Mouse (Mus musculus) left cerebral cortex, adult 9 months (tissue): Measurements from ENCODE around the gene Eif3f.

Experiments used
- DNase-seq, 2 experiments: peaks; one replicate each; pipeline ENCODE4 v3.0.0; 2022; ENCODE audit warnings: low spot score in 2 of 2

The Eif3f gene

DNA sequence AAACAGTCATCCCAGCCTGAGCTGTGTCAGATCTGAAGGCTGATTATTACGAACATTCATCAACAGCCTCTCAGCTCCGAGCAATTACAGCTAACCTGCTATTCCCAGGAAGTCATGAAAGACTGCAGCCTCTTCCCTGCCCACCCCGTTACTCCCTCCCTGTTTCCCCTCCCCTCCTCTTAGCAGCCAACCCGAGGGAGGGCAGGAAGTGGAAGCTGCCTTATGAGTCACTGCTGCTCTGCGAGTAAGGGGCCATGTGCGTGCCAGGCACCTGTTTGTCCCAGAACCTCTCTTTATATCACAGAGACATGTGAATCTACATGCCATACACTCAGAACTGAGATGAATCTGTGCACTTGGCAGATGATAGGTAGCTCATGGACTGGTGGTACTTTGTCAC is 34.0 kb downstream of the Eif3f start:
- no peak for DNase-seq

DNA sequence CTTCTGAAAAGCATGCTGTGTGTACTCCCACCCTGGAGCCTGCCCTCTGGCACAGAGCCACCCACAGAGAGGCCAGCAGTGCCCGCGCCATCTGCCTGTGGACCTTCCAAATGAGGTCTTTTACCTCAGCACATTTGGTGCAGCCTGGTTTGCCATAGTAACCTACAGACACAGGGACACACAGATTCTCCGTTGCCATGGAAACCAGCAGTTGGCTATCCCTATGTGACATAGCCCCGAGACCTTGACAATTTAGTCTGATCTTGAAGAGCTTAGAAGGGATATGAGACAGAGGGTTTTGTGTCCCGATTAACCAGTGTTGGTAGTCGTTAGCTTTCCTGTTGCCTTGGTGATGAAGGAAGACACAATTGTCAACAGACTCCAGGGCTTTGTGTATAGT is 38.1 kb downstream of the Eif3f start:
- no peak for DNase-seq

DNA sequence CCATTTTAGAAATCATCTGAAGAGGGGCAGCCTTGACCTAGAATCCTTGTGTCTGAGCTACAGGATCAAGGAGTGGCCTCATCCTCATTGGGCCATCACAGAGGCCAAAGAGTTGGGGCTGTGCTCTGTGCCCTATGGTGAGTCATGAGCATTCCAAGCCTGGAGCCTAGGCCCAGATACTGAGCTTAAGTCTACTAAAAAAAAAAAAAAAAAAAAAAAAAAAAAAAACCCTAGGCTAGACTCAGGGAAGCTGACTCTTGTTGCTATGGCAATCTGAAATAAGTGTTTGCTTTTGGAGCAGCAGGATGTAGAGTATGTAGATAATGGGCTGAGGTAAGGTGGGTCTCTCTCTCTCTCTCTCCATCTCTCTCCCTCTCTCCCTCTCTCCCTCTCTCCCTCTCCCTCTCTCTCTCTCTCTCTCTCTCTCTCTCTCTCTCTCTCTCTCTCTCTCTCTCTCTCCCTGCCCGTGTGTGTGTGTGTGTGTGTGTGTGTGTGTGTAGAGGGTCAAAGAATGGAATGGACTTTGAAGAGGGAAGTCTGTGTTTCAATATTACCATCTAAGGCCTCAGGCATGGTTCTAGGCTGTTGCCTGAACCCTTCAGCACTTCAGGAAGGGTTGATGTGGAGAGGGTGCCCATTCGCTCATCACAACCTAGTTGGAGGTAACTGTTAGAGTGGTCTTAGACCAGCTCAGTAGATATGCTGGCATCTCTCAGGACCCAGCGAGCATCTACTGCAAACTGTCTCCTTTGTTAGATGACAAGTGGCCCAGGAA is 51.9 kb downstream of the Eif3f start:
- DNase-seq, result no peak

DNA sequence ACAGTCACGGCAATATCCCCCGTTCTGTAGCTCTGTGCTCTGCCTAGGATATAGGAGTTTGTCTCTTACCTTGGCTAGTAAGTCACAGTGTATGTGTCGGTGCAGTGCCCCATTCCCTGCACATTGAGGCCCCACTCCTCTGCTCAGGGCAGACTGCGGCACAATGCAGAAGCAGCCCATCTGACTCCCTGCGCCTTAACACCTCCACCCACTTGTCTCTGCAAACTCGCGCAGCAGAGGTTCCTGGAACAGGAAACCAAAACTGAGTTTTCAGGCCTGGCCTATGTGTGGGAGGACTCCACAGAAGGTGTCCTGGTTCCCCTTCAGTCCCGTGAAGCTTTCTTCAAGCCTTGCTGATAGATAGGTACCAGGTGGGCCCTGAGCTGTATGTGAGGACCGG is 57.0 kb downstream of the Eif3f start:
- peak; percentile 69 to 87 for DNase-seq
